Mouse (Mus musculus) limb, embryonic 12.5 days (tissue): ENCODE data around the gene Med23. TPM values are rescaled to one million over a fixed set of nuclear protein-coding genes. Genes with fewer than 3 reads are reported as not detected.

ENCODE experiments used
- ATAC-seq: fragments of 200-750 bp; cut with Nextera tagmentation; 2 replicates; pipeline ENCODE4 v1.8.0; 2017; ENCODE audit warnings: low read depth, moderate TSS enrichment; ENCODE audit not compliant: insufficient number of reproducible peaks, insufficient read depth, low FRiP score, low TSS enrichment
- H3K27ac ChIP-seq: fragments of 300-500 bp; sonication (generic); 2 replicates; pipeline ENCODE4 v1.5.1; 2016; ENCODE audit warnings: mild to moderate bottlenecking, moderate library complexity
- H3K27me3 ChIP-seq: fragments of 300-500 bp; sonication (generic); 2 replicates; pipeline ENCODE4 v1.6.1; 2016; ENCODE audit warnings: mild to moderate bottlenecking, moderate library complexity
- H3K36me3 ChIP-seq: fragments of 300-500 bp; sonication (generic); 2 replicates; pipeline ENCODE4 v1.6.1; 2016; ENCODE audit warnings: mild to moderate bottlenecking, moderate library complexity
- H3K4me1 ChIP-seq: fragments of 300-500 bp; sonication (generic); replicated peaks from 2 replicates; pipeline ENCODE4 v1.6.1; 2016
- H3K4me2 ChIP-seq: fragments of 300-500 bp; sonication (generic); 2 replicates; pipeline ENCODE4 v1.6.1; 2016; ENCODE audit warnings: mild to moderate bottlenecking, moderate library complexity
- H3K4me3 ChIP-seq: fragments of 300-500 bp; sonication (generic); replicated peaks from 2 replicates; pipeline ENCODE4 v1.5.1; 2016; ENCODE audit warnings: mild to moderate bottlenecking
- H3K9ac ChIP-seq: fragments of 300-500 bp; sonication (generic); replicated peaks from 2 replicates; pipeline ENCODE4 v1.6.1; 2016; ENCODE audit warnings: mild to moderate bottlenecking, moderate library complexity
- H3K9me3 ChIP-seq: fragments of 300-500 bp; sonication (generic); 2 replicates; pipeline ENCODE4 v1.6.1; 2016; ENCODE audit warnings: mild to moderate bottlenecking, moderate library complexity
- WGBS: fragments of 180-500 bp; shearing (Covaris S2); methylation state at CpG from one replicate; pipeline ENCODE4 v1.1.7; 2016; 5-methylcytosine and 5-hydroxymethylcytosine counted together
- microRNA-seq: library from miRNA; unstranded; fragments of <30 nt; microRNA quantifications from one replicate; pipeline ENCODE4, GENCODE M21; 2017
- polyA plus RNA-seq: library from polyadenylated mRNA; unstranded; fragments of >200 nt; fragmentation: Nextera tagmentation; extraction: Ambion mirVana; gene quantifications from 2 replicates; pipeline ENCODE4 v1.2.1, GENCODE M21; 2016

The Med23 gene
- polyA plus RNA-seq, 1 experiment from 2014 or later: 35.6 TPM

DNA sequence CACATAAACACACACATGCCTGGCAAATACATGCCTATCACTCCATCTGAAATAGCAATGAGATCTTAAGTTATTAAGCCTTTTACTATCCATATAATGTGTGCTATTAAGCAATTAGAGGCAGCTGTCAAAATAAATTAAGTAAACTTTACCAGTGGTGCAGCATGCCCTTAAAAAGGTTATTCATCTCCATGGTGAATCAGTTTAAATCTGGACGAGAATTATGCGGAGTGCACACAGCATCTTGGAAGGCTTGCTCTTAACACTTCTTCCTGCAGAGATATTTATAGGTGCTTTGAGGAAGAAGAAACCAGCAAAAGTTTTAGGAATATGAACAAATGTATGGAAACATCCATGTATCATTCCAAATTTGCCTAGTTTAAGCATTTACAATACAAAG, 92.1 kb downstream of the Med23 start:
- Histone ChIP-seq H3K4me3 (no peak overlapping the region), H3K27ac (no peak overlapping the region), H3K9me3 (no peaks in the 10 kb centered on the region), H3K9ac (no peak overlapping the region), H3K36me3 (no peaks in the 10 kb centered on the region), H3K4me2 (no peak overlapping the region), H3K27me3 (peaks cover 11% of the 10 kb centered on the region), H3K4me1 (peaks cover 16% of the 10 kb centered on the region; the same call in 1 of the 2 replicates)
- 48% methylated on average over 2 of the region's 2 CpGs for WGBS
- ATAC-seq: no peak

Small RNA genes within 50 kb of the gene (microRNA-seq; reads per million reads assigned to microRNA genes)
- not detected for gene Mir6905

Other genes with a start within 250 kb of the Med23 start
- gene Enpp1, start 157.8 kb upstream of the Med23 start, polyA plus RNA-seq: 3.3 and 3.6 TPM in 2 replicates
- 6.3 and 7.9 TPM in 2 replicates for gene Enpp3, start 27.2 kb upstream of the Med23 start, polyA plus RNA-seq
- gene Arg1, start 57.5 kb downstream of the Med23 start, polyA plus RNA-seq: 3.1 and 4.1 TPM in 2 replicates